Mouse (Mus musculus): ENCODE results near the gene Olfr544. TPM values are rescaled to one million over a fixed set of nuclear protein-coding genes. Genes with fewer than 3 reads are reported as not detected.

Gene Olfr544
- total RNA-seq, 2 experiments from 2014 or later: not detected

- DNase-seq (ENCODE audit: low spot score in 2 of 2): no peak
These were observed 9.7 kb downstream of the Olfr544 start for GRCm38 (mm10) chr7:102478425-102478824.

- no peak for DNase-seq (ENCODE audit: low spot score in 2 of 2)
These were observed 10.7 kb downstream of the Olfr544 start for GRCm38 (mm10) chr7:102477377-102477776.

- no peak for DNase-seq (ENCODE audit: low spot score in 2 of 2)
These were observed 11.5 kb downstream of the Olfr544 start for GRCm38 (mm10) chr7:102476601-102477000.

- DNase-seq (ENCODE audit: low spot score in 2 of 2): no peak
These were observed 15.4 kb downstream of the Olfr544 start for GRCm38 (mm10) chr7:102472675-102473074.

GRCm38 (mm10) chr7:102467566-102467965 lies 20.5 kb downstream of the Olfr544 start:
- DNase-seq (ENCODE audit: low spot score in 2 of 2): no peak

GRCm38 (mm10) chr7:102458618-102459380 lies 29.3 kb downstream of the Olfr544 start:
- no peak for DNase-seq (ENCODE audit: low spot score in 2 of 2)

- DNase-seq (ENCODE audit: low spot score in 2 of 2): no peak
These were observed 41.7 kb downstream of the Olfr544 start for GRCm38 (mm10) chr7:102446438-102446837.

- no peak for DNase-seq (ENCODE audit: low spot score in 2 of 2)
These were observed 43.8 kb downstream of the Olfr544 start for GRCm38 (mm10) chr7:102444301-102444700.

GRCm38 (mm10) chr7:102442432-102442831 lies 45.7 kb downstream of the Olfr544 start:
- no peak for DNase-seq (ENCODE audit: low spot score in 2 of 2)

GRCm38 (mm10) chr7:102441657-102442391 lies 46.3 kb downstream of the Olfr544 start, which contains the start of gene Rrm1:
Rrm1 (plus strand) TSS chr7:102441695.
- DNase-seq (ENCODE audit: low spot score in 2 of 2): peak; percentile 93 to 95

GRCm38 (mm10) chr7:102440822-102441656 lies 47.1 kb downstream of the Olfr544 start:
- no peak for DNase-seq (ENCODE audit: low spot score in 2 of 2)

GRCm38 (mm10) chr7:102434344-102434743 lies 53.8 kb downstream of the Olfr544 start:
- DNase-seq (ENCODE audit: low spot score in 2 of 2): no peak

Other genes starting within 250 kb of the Olfr544 start
- gene Rhog, start 232.3 kb downstream of the Olfr544 start, total RNA-seq (2021): 10 to 100 TPM; 15.8 to 16.3 TPM
- gene Stim1, start 220.5 kb downstream of the Olfr544 start, total RNA-seq (2021): 10 to 100 TPM; 56.7 to 66.1 TPM
- gene Rrm1, start 46.6 kb downstream of the Olfr544 start, total RNA-seq (2021): 10 to 100 TPM; 15.6 to 18.8 TPM
- gene Olfr543, start 6.6 kb downstream of the Olfr544 start, total RNA-seq (2021): not detected
- not detected for gene Olfr545, start 11.3 kb upstream of the Olfr544 start, total RNA-seq (2021)
- gene Olfr547, start 46.4 kb upstream of the Olfr544 start, total RNA-seq (2021): not detected
- not detected for gene Olfr548-ps1, start 52.6 kb upstream of the Olfr544 start, total RNA-seq (2021)
- not detected for gene Olfr549, start 61.6 kb upstream of the Olfr544 start, total RNA-seq (2021)
- 1 to 10 TPM; 2.4 to 3.2 TPM for gene Trim21, start 77.2 kb upstream of the Olfr544 start, total RNA-seq (2021)
- gene Olfr550, start 83.1 kb upstream of the Olfr544 start, total RNA-seq (2021): 1 to 10 TPM in 1 of 2 experiments, under 1 TPM in 1; 0.94 to 2.7 TPM
- gene Olfr551, start 103.6 kb upstream of the Olfr544 start, total RNA-seq (2021): not detected
- gene Olfr552, start 109.5 kb upstream of the Olfr544 start, total RNA-seq (2021): under 1 TPM; 0.13 to 0.18 TPM
- not detected for gene Olfr553, start 129.9 kb upstream of the Olfr544 start, total RNA-seq (2021)
- not detected for gene Olfr554, start 150.1 kb upstream of the Olfr544 start, total RNA-seq (2021)
- not detected for gene Olfr555, start 170.5 kb upstream of the Olfr544 start, total RNA-seq (2021)
- gene Olfr556, start 176.6 kb upstream of the Olfr544 start, total RNA-seq (2021): not detected
- gene Trim68, start 199.0 kb upstream of the Olfr544 start, total RNA-seq (2021): 1 to 10 TPM; 6.2 to 7.5 TPM
- not detected for gene Olfr557, start 207.6 kb upstream of the Olfr544 start, total RNA-seq (2021)
- under 1 TPM; 0.34 to 0.49 TPM for gene Olfr558, start 213.9 kb upstream of the Olfr544 start, total RNA-seq (2021)
- not detected for gene Olfr33, start 230.8 kb upstream of the Olfr544 start, total RNA-seq (2021)
- not detected for gene Olfr559, start 239.2 kb upstream of the Olfr544 start, total RNA-seq (2021)